Mouse (Mus musculus) MEL (cell line): ENCODE results near the gene Zdhhc14. TPM values are rescaled to one million over a fixed set of nuclear protein-coding genes. Genes with fewer than 3 reads are reported as not detected.
A peak's percentile ranks its signal among the peaks of the same experiment; 100 is the strongest.

Experiments used
- DNase-seq: peaks from one replicate; pipeline ENCODE4 v3.0.0; 2011; ENCODE audit warnings: low read depth, low spot score
- H3K27ac ChIP-seq: 2 replicates; pipeline ENCODE4 v1.5.1; 2012; ENCODE audit warnings: low read depth, mild to moderate bottlenecking, control low read depth, low read length, moderate library complexity; ENCODE audit not compliant: control insufficient read depth
- H3K27me3 ChIP-seq, 2 experiments: fragments of 150-350 bp in 1 of 2; sonication (generic) in 1 of 2; 2 replicates each; pipeline ENCODE4 v1.6.1; 2012; ENCODE audit warnings: low read length in 2 of 2, mild to moderate bottlenecking in 2 of 2, improper control_type of control experiment in 1 of 2, moderate library complexity in 1 of 2; ENCODE audit not compliant: insufficient read depth in 2 of 2, control insufficient read depth in 1 of 2
- H3K36me3 ChIP-seq, 2 experiments: 2 replicates each; pipeline ENCODE4 v1.6.1; 2012 to 2014; ENCODE audit warnings: low read length in 2 of 2, improper control_type of control experiment in 1 of 2, inconsistent platforms in 1 of 2, mild to moderate bottlenecking in 1 of 2; ENCODE audit not compliant: insufficient read depth in 2 of 2, control insufficient read depth in 1 of 2
- H3K4me1 ChIP-seq, 2 experiments: fragments of 150-350 bp in 1 of 2; sonication (generic) in 1 of 2; 2 replicates each; pipeline ENCODE4 v1.6.1; 2012; ENCODE audit warnings: low read length in 2 of 2, improper control_type of control experiment in 1 of 2, mild to moderate bottlenecking in 1 of 2; ENCODE audit not compliant: insufficient read depth in 2 of 2, control insufficient read depth in 1 of 2
- H3K4me3 ChIP-seq, 2 experiments: fragments of 150-350 bp in 1 of 2; sonication (generic) in 1 of 2; 2 replicates each; pipeline ENCODE4 v1.5.1; 2012; ENCODE audit warnings: low read depth in 2 of 2, low read length in 2 of 2, mild to moderate bottlenecking in 2 of 2, moderate library complexity in 2 of 2, control low read depth in 1 of 2, improper control_type of control experiment in 1 of 2; ENCODE audit not compliant: control insufficient read depth in 1 of 2, insufficient read depth in 1 of 2
- H3K79me2 ChIP-seq: 2 replicates; pipeline ENCODE4 v1.6.1; 2012; ENCODE audit warnings: mild to moderate bottlenecking, low read length, moderate library complexity; ENCODE audit not compliant: control insufficient read depth, poor library complexity, insufficient read depth
- H3K9ac ChIP-seq: 2 replicates; pipeline ENCODE4 v1.6.1; 2012; ENCODE audit warnings: low read depth, mild to moderate bottlenecking, control low read depth, low read length, moderate library complexity; ENCODE audit not compliant: control insufficient read depth, poor library complexity, severe bottlenecking
- H3K9me3 ChIP-seq: fragments of 150-350 bp; sonication (generic); replicated peaks from 2 replicates; pipeline ENCODE4 v1.6.1; 2012; ENCODE audit warnings: mild to moderate bottlenecking, low read length, improper control_type of control experiment, moderate library complexity; ENCODE audit not compliant: insufficient read depth
- BHLHE40 ChIP-seq: IDR thresholded peaks from 2 replicates; pipeline ENCODE4 v1.6.1; 2012; ENCODE audit warnings: low read depth, mild to moderate bottlenecking, inconsistent platforms, low read length, improper control_type of control experiment, borderline replicate concordance
- CTCF ChIP-seq, 3 experiments: IDR thresholded peaks in 2 of 3; conservative IDR thresholded peaks in 1 of 3; 2 replicates each; pipeline ENCODE4 v1.5.1; 2011 to 2012; ENCODE audit warnings: low read length in 3 of 3, low read depth in 2 of 3, mild to moderate bottlenecking in 2 of 3, improper control_type of control experiment in 1 of 3, inconsistent platforms in 1 of 3, mixed read lengths in 1 of 3, moderate library complexity in 1 of 3; ENCODE audit not compliant: control insufficient read depth in 1 of 3, insufficient read depth in 1 of 3, poor library complexity in 1 of 3, severe bottlenecking in 1 of 3
- JUND ChIP-seq: IDR thresholded peaks from 2 replicates; pipeline ENCODE4 v1.6.1; 2011; ENCODE audit warnings: low read depth, mild to moderate bottlenecking, improper control_type of control experiment, low read length
- MAFK ChIP-seq: IDR thresholded peaks from 2 replicates; pipeline ENCODE4 v1.6.1; 2011; ENCODE audit warnings: low read depth, mild to moderate bottlenecking, low read length, improper control_type of control experiment, borderline replicate concordance
- MYC ChIP-seq: IDR thresholded peaks from 2 replicates; pipeline ENCODE4 v1.6.1; 2011; ENCODE audit warnings: low read depth, mild to moderate bottlenecking, low read length, improper control_type of control experiment, moderate library complexity
- RAD21 ChIP-seq: IDR thresholded peaks from 2 replicates; pipeline ENCODE4 v1.6.1; 2011; ENCODE audit warnings: mild to moderate bottlenecking, low read depth, low read length, improper control_type of control experiment
- RCOR1 ChIP-seq: IDR thresholded peaks from 2 replicates; pipeline ENCODE4 v1.6.1; 2012; ENCODE audit warnings: low read depth, mild to moderate bottlenecking, inconsistent platforms, low read length, improper control_type of control experiment
- SIN3A ChIP-seq: IDR thresholded peaks from 2 replicates; pipeline ENCODE4 v1.6.1; 2012; ENCODE audit warnings: low read length, improper control_type of control experiment, inconsistent platforms
- SMC3 ChIP-seq: IDR thresholded peaks from 2 replicates; pipeline ENCODE4 v1.6.1; 2011; ENCODE audit warnings: low read depth, low read length, improper control_type of control experiment
- TCF12 ChIP-seq: IDR thresholded peaks from 2 replicates; pipeline ENCODE4 v1.6.1; 2014; ENCODE audit warnings: low read depth, mild to moderate bottlenecking, inconsistent platforms, low read length, improper control_type of control experiment, moderate library complexity
- ZC3H11A ChIP-seq: IDR thresholded peaks from 2 replicates; pipeline ENCODE4 v1.6.1; 2012; ENCODE audit warnings: low read depth, mild to moderate bottlenecking, inconsistent platforms, low read length, improper control_type of control experiment
- ZKSCAN1 ChIP-seq: IDR thresholded peaks from 2 replicates; pipeline ENCODE4 v1.6.1; 2012; ENCODE audit warnings: low read depth, mild to moderate bottlenecking, inconsistent platforms, low read length, improper control_type of control experiment, moderate library complexity
- ZNF384 ChIP-seq: IDR thresholded peaks from 2 replicates; pipeline ENCODE4 v1.6.1; 2012; ENCODE audit warnings: low read depth, mild to moderate bottlenecking, inconsistent platforms, low read length, improper control_type of control experiment
- polyA plus RNA-seq, 2 experiments: library from polyadenylated mRNA; stranded (reverse) in 1 of 2; unstranded in 1 of 2; fragments of >175 nt in 1 of 2; fragments of >200 nt in 1 of 2; gene quantifications; 2 replicates each; pipeline versions ENCODE4 v1.2.1 to v1.2.4; 2012; ENCODE audit warnings: low replicate concordance in 2 of 2, low read depth in 1 of 2; ENCODE audit not compliant: insufficient read length in 2 of 2, insufficient read depth in 1 of 2, missing spikeins in 1 of 2
- total RNA-seq: library from RNA; depleted of rRNA; stranded (reverse); fragments of 300-350 nt; gene quantifications from 2 replicates; pipeline ENCODE4 v1.2.3, GENCODE M21; 2012

Zdhhc14 gene
- total and polyA plus RNA-seq, 3 experiments, result 3.4 to 4.9 TPM; not detected in 1

- DNase-seq, result peak; percentile 49
- H3K36me3 ChIP-seq, result peaks cover 0 to 3% of the 10 kb centered on the region in 2 experiments; a peak in 1 of 4 replicates
- peak overlapping the region; percentile 15 for H3K9ac ChIP-seq
- peak overlapping the region; percentile 21 to 46 for H3K4me3 ChIP-seq
- peaks cover 0 to 4% of the 10 kb centered on the region in 2 experiments; a peak in 2 of 4 replicates for H3K4me1 ChIP-seq
- TF ChIP-seq BHLHE40, result peak; percentile 18; the same call in 1 of the 2 replicates
- no peak for TF ChIP-seq TCF12
- TF ChIP-seq SIN3A, result 0 out of 2 replicates have a peak, but pooled peaks have one; percentile 4
- TF ChIP-seq MAFK, result no peak
- no peak for TF ChIP-seq ZKSCAN1
- TF ChIP-seq RCOR1, result 0 out of 2 replicates have a peak, but pooled peaks have one; percentile 32
- H3K79me2 ChIP-seq, result no peaks in the 10 kb centered on the region
- H3K9me3 ChIP-seq, result no peaks in the 10 kb centered on the region
- no peak overlapping the region; the same call in 1 of the 2 replicates for H3K27ac ChIP-seq
- no peaks in the 10 kb centered on the region for H3K27me3 ChIP-seq
Measured at GRCm38 (mm10) chr17:5747539-5748500, 255.5 kb downstream of the Zdhhc14 start.

GRCm38 (mm10) chr17:5748501-5748894 is 256.1 kb downstream of the Zdhhc14 start:
- Histone ChIP-seq H3K36me3 (peaks cover 0 to 3% of the 10 kb centered on the region in 2 experiments; a peak in 1 of 4 replicates), H3K9ac (no peak overlapping the region), H3K9me3 (no peaks in the 10 kb centered on the region), H3K79me2 (no peaks in the 10 kb centered on the region), H3K27me3 (no peaks in the 10 kb centered on the region), H3K4me1 (peaks cover 0 to 4% of the 10 kb centered on the region in 2 experiments; a peak in 2 of 4 replicates), H3K27ac (no peak overlapping the region), H3K4me3 (peak overlapping the region in 1 of 2 experiments; percentile 21; a peak in 2 of 4 replicates)
- peak; percentile 78 for DNase-seq
- TF ChIP-seq CTCF (IDR thresholded peaks at IDR 0.05 in 2 of 3, conservative IDR thresholded peaks at IDR 0.05 in 1 of 3; ENCODE audit: control insufficient read depth in 1 of 3, insufficient read depth in 1 of 3, low read depth in 2 of 3, low read length in 3 of 3, poor library complexity in 1 of 3, severe bottlenecking in 1 of 3) (peak in 2 of 3 experiments; percentile 42 to 83; a peak in 4 of 6 replicates), RAD21 (peak; percentile 72), SMC3 (peak; percentile 76), ZC3H11A (peak; percentile 57; the same call in 1 of the 2 replicates), ZKSCAN1 (peak; percentile 85; the same call in 1 of the 2 replicates), ZNF384 (peak; percentile 100), JUND (no peak), MYC (no peak)
